Mouse (Mus musculus) midbrain, embryonic 11.5 days (tissue): ENCODE measurements around the gene Il3. TPM values are rescaled to one million over a fixed set of nuclear protein-coding genes. Genes with fewer than 3 reads are reported as not detected.

ENCODE experiments used
- ATAC-seq: fragments of 200-750 bp; cut with Nextera tagmentation; 2 replicates; pipeline ENCODE4 v1.8.0; 2017; ENCODE audit warnings: moderate TSS enrichment, moderate library complexity; ENCODE audit not compliant: low FRiP score
- DNase-seq: peaks from one replicate; pipeline ENCODE4 v3.0.0; 2015; ENCODE audit warnings: low spot score; ENCODE audit errors: missing footprints
- H3K27ac ChIP-seq: fragments of 300-500 bp; sonication (generic); 2 replicates; pipeline ENCODE4 v1.5.1; 2014; ENCODE audit warnings: low read depth, low read length
- H3K27me3 ChIP-seq: fragments of 300-500 bp; sonication (generic); 2 replicates; pipeline ENCODE4 v1.6.1; 2014; ENCODE audit warnings: mild to moderate bottlenecking, low read length, moderate library complexity, mixed read lengths; ENCODE audit not compliant: control insufficient read depth, insufficient read depth
- H3K36me3 ChIP-seq: fragments of 300-500 bp; sonication (generic); 2 replicates; pipeline ENCODE4 v1.6.1; 2014; ENCODE audit warnings: mild to moderate bottlenecking, low read length, moderate library complexity, mixed read lengths; ENCODE audit not compliant: control insufficient read depth, insufficient read depth
- H3K4me1 ChIP-seq: fragments of 300-500 bp; sonication (generic); 2 replicates; pipeline ENCODE4 v1.6.1; 2014; ENCODE audit warnings: low read length; ENCODE audit not compliant: control insufficient read depth, insufficient read depth
- H3K4me2 ChIP-seq: fragments of 300-500 bp; sonication (generic); 2 replicates; pipeline ENCODE4 v1.6.1; 2014; ENCODE audit warnings: mild to moderate bottlenecking, moderate library complexity
- H3K4me3 ChIP-seq: fragments of 300-500 bp; sonication (generic); 2 replicates; pipeline ENCODE4 v1.5.1; 2014; ENCODE audit warnings: low read depth, low read length
- H3K9ac ChIP-seq: fragments of 300-500 bp; sonication (generic); 2 replicates; pipeline ENCODE4 v1.6.1; 2014; ENCODE audit warnings: low read length
- H3K9me3 ChIP-seq: fragments of 300-500 bp; sonication (generic); 2 replicates; pipeline ENCODE4 v1.6.1; 2016; ENCODE audit warnings: low read length; ENCODE audit not compliant: control insufficient read depth
- WGBS: fragments of 180-500 bp; shearing (Covaris S2); extraction: QIAGEN DNeasy Blood & Tissue Kit; methylation state at CpG from one replicate; pipeline ENCODE4 v1.1.7; 2014; 5-methylcytosine and 5-hydroxymethylcytosine counted together
- polyA plus RNA-seq: library from polyadenylated mRNA; unstranded; fragments of >200 nt; fragmentation: Nextera tagmentation; extraction: Ambion mirVana; gene quantifications from 2 replicates; pipeline ENCODE4 v1.2.1, GENCODE M21; 2014

Gene Il3
- polyA plus RNA-seq, 1 experiment from 2014 or later = not detected

DNA sequence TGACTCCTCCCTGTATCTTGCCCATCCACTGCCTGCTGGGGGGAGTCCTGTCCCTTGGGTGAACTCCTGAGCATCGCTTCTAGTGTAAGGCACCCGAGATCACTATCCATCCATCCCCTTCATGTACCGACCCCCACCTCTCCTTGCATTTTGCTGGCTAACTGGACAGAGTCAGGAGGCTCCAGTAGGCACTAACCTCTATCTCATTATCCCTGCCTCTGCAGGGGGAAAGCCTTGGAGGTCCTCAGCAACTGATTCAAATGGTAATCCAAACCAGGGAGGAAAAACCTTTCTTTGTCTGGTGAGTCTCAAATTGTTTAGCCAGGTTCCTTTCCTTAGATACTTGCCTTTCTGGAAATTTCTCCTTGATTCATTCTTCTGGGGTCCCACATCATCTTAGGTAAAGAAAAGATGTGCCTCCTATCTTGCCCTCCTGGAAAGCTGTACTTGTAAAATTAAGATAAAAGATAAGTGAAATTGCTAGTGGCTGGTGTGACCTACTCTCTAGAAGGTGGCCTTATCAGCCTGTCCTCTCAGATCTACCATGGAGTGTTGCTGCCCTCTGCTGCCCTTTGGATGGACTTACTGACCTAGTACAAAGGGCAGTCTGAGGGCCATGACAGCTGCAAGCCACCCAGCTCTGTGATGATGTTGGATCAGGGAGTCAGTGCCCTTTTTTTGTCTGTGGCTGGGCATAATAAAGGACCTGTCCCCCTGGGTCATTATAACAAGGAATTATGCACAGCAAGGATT lies 10.3 kb downstream of the Il3 start:
- no peaks in the 10 kb centered on the region for H3K9me3 ChIP-seq
- ATAC-seq (peak; percentile 85), DNase-seq (peak; percentile 95)
- H3K27me3 ChIP-seq = no peaks in the 10 kb centered on the region
- H3K4me1 ChIP-seq = 0 out of 2 replicates have a peak, but pooled peaks cover 2% of the 10 kb centered on the region
- no peak overlapping the region for H3K27ac ChIP-seq
- WGBS = 38% methylated on average over 3 of the region's 3 CpGs
- H3K36me3 ChIP-seq = no peaks in the 10 kb centered on the region
- no peak overlapping the region for H3K4me2 ChIP-seq
- H3K9ac ChIP-seq = no peak overlapping the region
- H3K4me3 ChIP-seq = no peak overlapping the region

DNA sequence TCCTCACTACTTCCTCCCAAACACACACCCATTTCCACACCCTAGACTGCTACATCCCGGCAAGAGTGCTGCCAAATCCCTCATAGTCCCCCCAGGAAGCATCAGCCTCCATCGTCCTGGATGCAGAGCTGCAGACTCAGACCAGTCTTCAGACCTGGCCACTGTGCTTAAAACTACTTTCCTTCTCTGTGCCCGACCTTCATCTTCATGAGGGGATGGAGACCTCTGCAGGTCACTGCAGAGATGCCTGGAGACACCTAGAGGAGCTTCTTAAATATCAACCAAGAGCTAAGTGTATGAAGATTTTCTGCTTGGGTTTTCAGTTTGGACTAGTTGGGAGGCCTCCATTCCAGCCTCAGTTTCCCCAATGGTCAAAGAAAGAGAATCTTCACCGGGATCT lies 13.0 kb downstream of the Il3 start:
- no peak overlapping the region for H3K4me3 ChIP-seq
- ATAC-seq (no peak), DNase-seq (no peak)
- H3K9me3 ChIP-seq = no peaks in the 10 kb centered on the region
- H3K36me3 ChIP-seq = no peaks in the 10 kb centered on the region
- no peak overlapping the region for H3K9ac ChIP-seq
- no peak overlapping the region for H3K27ac ChIP-seq
- H3K4me1 ChIP-seq = 0 out of 2 replicates have a peak, but pooled peaks cover 2% of the 10 kb centered on the region
- no peaks in the 10 kb centered on the region for H3K27me3 ChIP-seq
- WGBS = 67% methylated on average over 4 of the region's 4 CpGs
- H3K4me2 ChIP-seq = no peak overlapping the region

DNA sequence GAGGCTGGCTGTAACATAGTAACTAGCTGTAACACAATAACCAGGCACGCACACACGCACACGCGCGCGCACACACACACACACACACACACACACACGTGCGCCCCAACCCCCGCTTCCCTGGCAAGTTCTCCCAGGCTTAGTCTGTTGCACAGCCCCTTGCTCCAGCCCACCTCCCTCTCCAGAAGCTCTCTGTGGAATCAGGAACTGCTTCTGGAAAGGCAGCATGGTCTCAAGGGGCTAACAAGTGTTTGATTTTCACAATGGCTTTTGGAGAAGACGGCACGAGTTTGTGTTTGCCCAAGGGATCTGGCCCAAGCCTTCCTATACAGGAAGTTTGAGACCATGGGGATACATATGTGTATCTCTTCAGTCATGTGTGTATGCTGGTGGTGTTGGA lies 16.5 kb downstream of the Il3 start:
- no peaks in the 10 kb centered on the region for H3K36me3 ChIP-seq
- no peak overlapping the region for H3K27ac ChIP-seq
- 89% methylated on average over 11 of the region's 11 CpGs for WGBS
- H3K27me3 ChIP-seq = no peaks in the 10 kb centered on the region
- H3K4me1 ChIP-seq = no peaks in the 10 kb centered on the region
- H3K4me3 ChIP-seq = no peak overlapping the region
- ATAC-seq (no peak), DNase-seq (no peak)
- no peak overlapping the region for H3K9ac ChIP-seq
- H3K9me3 ChIP-seq = no peaks in the 10 kb centered on the region
- no peak overlapping the region for H3K4me2 ChIP-seq

GRCm38 (mm10) chr11:54249748-54250147 lies 17.3 kb downstream of the Il3 start:
- ATAC-seq (no peak), DNase-seq (no peak)
- WGBS = 78% methylated on average over 3 of the region's 3 CpGs
- Histone ChIP-seq H3K27me3 (no peaks in the 10 kb centered on the region), H3K36me3 (no peaks in the 10 kb centered on the region), H3K4me3 (no peak overlapping the region), H3K9me3 (no peaks in the 10 kb centered on the region), H3K4me1 (no peaks in the 10 kb centered on the region), H3K4me2 (no peak overlapping the region), H3K27ac (no peak overlapping the region), H3K9ac (no peak overlapping the region)

- DNase-seq (no peak), ATAC-seq (no peak)
- no peaks in the 10 kb centered on the region for H3K9me3 ChIP-seq
- no peaks in the 10 kb centered on the region for H3K36me3 ChIP-seq
- 66% methylated on average over 11 of the region's 11 CpGs for WGBS
- H3K27ac ChIP-seq = no peak within 1 kb of the TSS
- no peak within 1 kb of the TSS for H3K4me3 ChIP-seq
- no peak within 1 kb of the TSS for H3K9ac ChIP-seq
- no peak within 1 kb of the TSS for H3K4me2 ChIP-seq
- H3K27me3 ChIP-seq = no peaks in the 10 kb centered on the region
- no peaks in the 10 kb centered on the region for H3K4me1 ChIP-seq
Observed at GRCm38 (mm10) chr11:54248940-54249717, 17.9 kb downstream of the Il3 start, which contains the start of gene Csf2. Gene Csf2, minus strand, starts transcription at chr11:54249667.

DNA sequence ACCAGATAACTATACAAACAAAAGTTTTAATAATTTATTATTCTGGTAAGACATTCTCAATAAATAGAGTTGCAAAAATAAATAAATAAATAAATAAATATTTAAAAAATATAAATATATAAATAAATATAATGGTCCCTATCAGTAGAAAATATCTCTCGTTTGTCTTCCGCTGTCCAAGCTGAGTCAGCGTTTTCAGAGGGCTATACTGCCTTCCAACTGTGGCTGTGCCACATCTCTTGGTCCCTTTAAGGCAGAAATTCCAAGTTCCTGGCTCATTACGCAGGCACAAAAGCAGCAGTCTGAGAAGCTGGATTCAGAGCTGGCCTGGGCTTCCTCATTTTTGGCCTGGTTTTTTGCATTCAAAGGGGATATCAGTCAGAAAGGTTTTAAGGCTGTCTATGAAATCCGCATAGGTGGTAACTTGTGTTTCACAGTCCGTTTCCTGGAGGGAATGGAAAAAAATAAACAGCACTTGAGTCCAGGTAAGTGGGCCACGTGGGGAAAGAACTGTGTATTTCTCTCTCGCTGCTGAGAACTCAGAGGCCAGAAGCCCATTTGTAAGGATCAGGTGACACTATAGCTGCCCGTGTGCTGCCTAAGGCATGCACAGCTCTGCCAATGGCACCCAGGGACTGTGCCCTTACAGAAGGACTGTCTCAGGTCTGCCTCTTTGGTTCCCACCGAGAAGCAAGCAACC lies 19.7 kb downstream of the Il3 start:
- WGBS = 81% methylated on average over 10 of the region's 10 CpGs
- ATAC-seq = no peak
- no peaks in the 10 kb centered on the region for H3K36me3 ChIP-seq

GRCm38 (mm10) chr11:54244465-54244864 lies 22.6 kb downstream of the Il3 start:
- Histone ChIP-seq H3K36me3 (no peaks in the 10 kb centered on the region), H3K4me3 (no peak overlapping the region), H3K9me3 (no peaks in the 10 kb centered on the region), H3K27me3 (no peaks in the 10 kb centered on the region), H3K27ac (no peak overlapping the region), H3K9ac (no peak overlapping the region), H3K4me2 (no peak overlapping the region), H3K4me1 (no peaks in the 10 kb centered on the region)
- ATAC-seq (no peak), DNase-seq (no peak)
- 83% methylated on average over 6 of the region's 6 CpGs for WGBS

More for the DNA sequence above, 19.7 kb downstream of the Il3 start:
- H3K4me3 ChIP-seq = no peak overlapping the region
- no peaks in the 10 kb centered on the region for H3K4me1 ChIP-seq
- H3K9me3 ChIP-seq = no peaks in the 10 kb centered on the region
- no peaks in the 10 kb centered on the region for H3K27me3 ChIP-seq
- H3K9ac ChIP-seq = no peak overlapping the region
- DNase-seq = no peak
- H3K27ac ChIP-seq = no peak overlapping the region
- no peak overlapping the region for H3K4me2 ChIP-seq

DNA sequence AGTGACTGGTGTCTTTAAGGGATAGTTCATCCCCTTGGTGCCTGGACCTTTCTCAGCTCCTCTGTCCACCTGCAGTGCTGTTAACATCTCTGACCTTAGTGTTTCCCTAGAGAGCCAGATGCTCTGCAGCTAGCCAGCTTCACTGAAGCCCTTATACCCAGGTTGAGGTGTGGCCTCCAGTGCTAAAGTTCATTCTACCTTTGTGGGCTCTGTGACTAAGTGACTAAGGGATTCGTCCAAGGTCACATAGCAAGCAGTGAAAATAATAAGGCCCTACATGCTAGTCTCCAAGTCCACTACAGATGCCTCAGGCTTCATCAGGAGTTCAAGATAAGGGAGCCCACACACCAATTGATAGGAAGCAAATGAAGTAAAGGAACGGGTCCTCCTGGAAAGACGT lies 24.6 kb downstream of the Il3 start:
- Histone ChIP-seq H3K9ac (no peak overlapping the region), H3K27me3 (no peaks in the 10 kb centered on the region), H3K4me2 (no peak overlapping the region), H3K36me3 (no peaks in the 10 kb centered on the region), H3K27ac (no peak overlapping the region), H3K9me3 (no peaks in the 10 kb centered on the region), H3K4me1 (no peaks in the 10 kb centered on the region), H3K4me3 (no peak overlapping the region)
- WGBS = 86% methylated on average over 3 of the region's 3 CpGs
- ATAC-seq = no peak
- no peak for DNase-seq

DNA sequence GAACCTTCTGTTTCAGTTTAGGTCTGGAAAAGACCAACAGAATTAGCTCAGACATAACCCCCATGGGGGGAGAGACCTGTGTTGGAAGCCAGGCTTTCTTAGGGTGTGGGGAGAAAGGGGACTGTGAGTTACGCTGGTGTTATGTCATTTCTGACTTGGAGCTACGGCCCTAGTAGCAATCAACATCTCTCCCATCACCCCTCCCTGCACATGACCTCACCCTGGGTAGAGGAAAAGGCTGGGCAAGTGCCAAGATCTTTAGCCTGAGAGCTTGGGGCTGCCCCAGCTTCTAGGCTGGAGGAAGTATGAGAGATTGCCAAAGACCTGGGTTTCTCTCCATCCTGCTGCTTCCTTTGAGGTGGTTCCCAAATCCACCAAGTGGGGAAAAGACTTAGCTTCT lies 30.1 kb downstream of the Il3 start:
- Histone ChIP-seq H3K4me3 (no peak overlapping the region), H3K27ac (no peak overlapping the region), H3K27me3 (no peaks in the 10 kb centered on the region), H3K9me3 (no peaks in the 10 kb centered on the region), H3K9ac (no peak overlapping the region), H3K36me3 (no peaks in the 10 kb centered on the region), H3K4me1 (no peaks in the 10 kb centered on the region), H3K4me2 (no peak overlapping the region)
- ATAC-seq = no peak
- DNase-seq = no peak
- 78% methylated on average over 2 of the region's 2 CpGs for WGBS
